Mouse (Mus musculus) CH12.LX (cell line): ENCODE results near the gene Hist3h2a. TPM values are rescaled to one million over a fixed set of nuclear protein-coding genes. Genes with fewer than 3 reads are reported as not detected.
A peak's percentile ranks its signal among the peaks of the same experiment; 100 is the strongest.

Experiments
- DNase-seq: peaks from one replicate; pipeline ENCODE4 v3.0.0-alpha.2; 2013; ENCODE audit errors: extremely low read depth
- H3K27ac ChIP-seq: 2 replicates; pipeline ENCODE4 v1.5.1; 2012; ENCODE audit warnings: low read depth, mild to moderate bottlenecking, control low read depth, moderate library complexity; ENCODE audit not compliant: insufficient read depth
- H3K27me3 ChIP-seq: replicated peaks from 2 replicates; pipeline ENCODE3; 2012; ENCODE audit warnings: inconsistent platforms
- H3K36me3 ChIP-seq, 2 experiments: replicated peaks in 1 of 2; 2 replicates each; pipeline versions ENCODE3 to v1.6.1; 2012; ENCODE audit warnings: inconsistent platforms in 1 of 2, low read length in 1 of 2, mild to moderate bottlenecking in 1 of 2, mixed read lengths in 1 of 2, moderate library complexity in 1 of 2; ENCODE audit not compliant: control insufficient read depth in 1 of 2, insufficient read depth in 1 of 2
- H3K4me1 ChIP-seq, 2 experiments: 2 replicates each; pipeline ENCODE4 v1.6.1; 2012; ENCODE audit warnings: inconsistent platforms in 1 of 2, moderate library complexity in 1 of 2; ENCODE audit not compliant: insufficient read depth in 2 of 2, control insufficient read depth in 1 of 2
- H3K4me2 ChIP-seq: 2 replicates; pipeline ENCODE4 v1.6.1; 2012; ENCODE audit warnings: low read depth, mild to moderate bottlenecking, control low read depth; ENCODE audit not compliant: poor library complexity, insufficient read depth, severe bottlenecking
- H3K4me3 ChIP-seq, 3 experiments: fragments of 150-350 bp in 1 of 3; sonication (generic) in 1 of 3; replicated peaks in 1 of 3; 2 replicates each; pipeline versions ENCODE3 to v1.5.1; 2011 to 2012; ENCODE audit warnings: low read depth in 2 of 3, low read length in 2 of 3, mild to moderate bottlenecking in 2 of 3, moderate library complexity in 2 of 3, control low read depth in 1 of 3, improper control_type of control experiment in 1 of 3, inconsistent platforms in 1 of 3, mixed read lengths in 1 of 3; ENCODE audit not compliant: poor library complexity in 1 of 3
- H3K79me2 ChIP-seq: replicated peaks from 2 replicates; pipeline ENCODE4 v1.6.1; 2012; ENCODE audit warnings: mild to moderate bottlenecking, moderate library complexity; ENCODE audit not compliant: control insufficient read depth, poor library complexity, insufficient read depth, severe bottlenecking; ENCODE audit errors: extremely low read depth
- H3K9ac ChIP-seq: 2 replicates; pipeline ENCODE4 v1.6.1; 2012; ENCODE audit warnings: low read depth, mild to moderate bottlenecking, control low read depth, moderate library complexity; ENCODE audit not compliant: insufficient read depth
- H3K9me3 ChIP-seq: replicated peaks from 2 replicates; pipeline ENCODE3; 2012; ENCODE audit warnings: low read length, inconsistent platforms, mixed read lengths
- BHLHE40 ChIP-seq: IDR thresholded peaks from 2 replicates; pipeline ENCODE4 v1.6.1; 2011; ENCODE audit warnings: mild to moderate bottlenecking, low read depth, low read length, improper control_type of control experiment
- CHD1 ChIP-seq: IDR thresholded peaks from 2 replicates; pipeline ENCODE4 v1.6.1; 2012; ENCODE audit warnings: low read depth, low read length, improper control_type of control experiment, inconsistent platforms
- CTCF ChIP-seq, 2 experiments: IDR thresholded peaks in 1 of 2; conservative IDR thresholded peaks in 1 of 2; 2 replicates each; pipeline ENCODE4 v1.5.1; 2011 to 2012; ENCODE audit warnings: low read depth in 2 of 2, low read length in 2 of 2, improper control_type of control experiment in 1 of 2, inconsistent platforms in 1 of 2, mild to moderate bottlenecking in 1 of 2, moderate library complexity in 1 of 2
- EP300 ChIP-seq: IDR thresholded peaks from 2 replicates; pipeline ENCODE4 v1.6.1; 2011; ENCODE audit warnings: low read length, improper control_type of control experiment
- GABPA ChIP-seq: IDR thresholded peaks from 2 replicates; pipeline ENCODE4 v1.6.1; 2012; ENCODE audit warnings: low read depth, low read length, improper control_type of control experiment, inconsistent platforms; ENCODE audit not compliant: insufficient replicate concordance
- HCFC1 ChIP-seq: IDR thresholded peaks from 2 replicates; pipeline ENCODE4 v1.6.1; 2012; ENCODE audit warnings: low read depth, mild to moderate bottlenecking, inconsistent platforms, low read length, improper control_type of control experiment
- JUN ChIP-seq: IDR thresholded peaks from 2 replicates; pipeline ENCODE4 v1.6.1; 2011; ENCODE audit warnings: low read depth, mild to moderate bottlenecking, low read length, improper control_type of control experiment, moderate library complexity; ENCODE audit not compliant: insufficient read depth
- JUND ChIP-seq: conservative IDR thresholded peaks from 2 replicates; pipeline ENCODE4 v1.6.1; 2011; ENCODE audit warnings: low read depth, low read length, improper control_type of control experiment
- NELFE ChIP-seq: IDR thresholded peaks from 2 replicates; pipeline ENCODE4 v1.6.1; 2011; ENCODE audit warnings: low read depth, low read length, improper control_type of control experiment
- POLR2A ChIP-seq: IDR thresholded peaks from 2 replicates; pipeline ENCODE4 v1.6.1; 2011; ENCODE audit warnings: low read depth, mild to moderate bottlenecking, improper control_type of control experiment, low read length
- POLR2AphosphoS2 ChIP-seq: IDR thresholded peaks from 2 replicates; pipeline ENCODE4 v1.6.1; 2011; ENCODE audit warnings: low read depth, low read length, improper control_type of control experiment
- SIN3A ChIP-seq: IDR thresholded peaks from 2 replicates; pipeline ENCODE4 v1.6.1; 2012; ENCODE audit warnings: low read length, improper control_type of control experiment, inconsistent platforms
- TBP ChIP-seq: conservative IDR thresholded peaks from 2 replicates; pipeline ENCODE4 v1.6.1; 2011; ENCODE audit warnings: low read depth, low read length, improper control_type of control experiment
- UBTF ChIP-seq: IDR thresholded peaks from 2 replicates; pipeline ENCODE4 v1.6.1; 2012; ENCODE audit warnings: low read depth, mild to moderate bottlenecking, inconsistent platforms, low read length, improper control_type of control experiment, moderate library complexity
- ZMIZ1 ChIP-seq: IDR thresholded peaks from 2 replicates; pipeline ENCODE4 v1.6.1; 2012; ENCODE audit warnings: low read depth, mild to moderate bottlenecking, inconsistent platforms, low read length, improper control_type of control experiment
- ZNF384 ChIP-seq: IDR thresholded peaks from 2 replicates; pipeline ENCODE4 v1.6.1; 2012; ENCODE audit warnings: low read depth, low read length, improper control_type of control experiment, inconsistent platforms
- dilution Hi-C: fragments of 300-500 bp; cut with MboI; formaldehyde crosslinking; loops from 2 replicates; pipeline ENCODE4 v1.14.3; 2020; ENCODE audit warnings: low sequenced_read_pairs; ENCODE audit not compliant: extremely low pct_unique_long_range_greater_than_20kb, extremely low pct_ligation_motif_present
- in situ Hi-C: fragments of 300-500 bp; cut with MboI; formaldehyde crosslinking; loops from 3 replicates; pipeline ENCODE4 v1.14.3; 2019; ENCODE audit warnings: low sequenced_read_pairs, low pct_ligation_motif_present, low pct_unique_long_range_greater_than_20kb, mixed read lengths
- polyA plus RNA-seq: library from polyadenylated mRNA; unstranded; fragments of >175 nt; gene quantifications from 2 replicates; pipeline ENCODE4 v1.2.1, GENCODE M21; 2012; ENCODE audit warnings: low read depth; ENCODE audit not compliant: insufficient read length
- total RNA-seq, 2 experiments: library from RNA; depleted of rRNA; stranded (reverse); fragments of 300-350 nt in 1 of 2; fragments of >200 nt in 1 of 2; gene quantifications; 2 replicates each; pipeline ENCODE4 v1.2.3; 2012 to 2014

Gene Hist3h2a
- total and polyA plus RNA-seq, 3 experiments: 1.2 to 97.2 (median 6.1) TPM

DNA sequence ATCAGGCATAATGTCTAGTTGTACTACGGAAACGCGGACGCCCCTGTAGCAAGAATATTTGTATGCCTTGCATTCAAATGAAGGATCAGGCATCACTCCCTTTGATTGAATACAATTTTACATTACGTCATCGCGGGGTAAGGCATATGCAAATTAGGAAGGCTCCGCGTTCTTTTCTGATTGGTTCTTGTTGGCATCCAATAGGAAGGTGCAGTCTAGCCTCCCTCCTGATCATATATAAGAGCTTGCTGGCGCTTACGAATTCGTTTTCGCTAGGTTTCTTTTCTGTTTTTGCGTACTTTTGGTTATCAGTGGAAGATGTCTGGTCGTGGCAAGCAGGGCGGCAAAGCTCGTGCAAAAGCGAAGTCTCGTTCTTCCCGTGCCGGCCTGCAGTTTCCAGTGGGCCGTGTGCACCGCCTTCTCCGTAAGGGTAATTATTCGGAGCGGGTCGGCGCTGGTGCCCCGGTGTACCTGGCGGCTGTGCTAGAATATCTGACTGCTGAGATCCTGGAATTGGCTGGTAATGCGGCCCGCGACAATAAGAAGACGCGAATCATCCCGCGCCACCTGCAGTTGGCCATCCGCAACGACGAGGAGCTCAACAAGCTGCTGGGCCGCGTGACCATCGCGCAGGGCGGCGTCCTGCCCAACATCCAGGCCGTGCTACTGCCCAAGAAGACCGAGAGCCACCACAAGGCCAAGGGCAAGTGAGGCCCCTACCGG is at the start of gene Hist3h2a, which contains the start of gene Trim17 (continued):
- no peak for TF ChIP-seq EP300

DNA sequence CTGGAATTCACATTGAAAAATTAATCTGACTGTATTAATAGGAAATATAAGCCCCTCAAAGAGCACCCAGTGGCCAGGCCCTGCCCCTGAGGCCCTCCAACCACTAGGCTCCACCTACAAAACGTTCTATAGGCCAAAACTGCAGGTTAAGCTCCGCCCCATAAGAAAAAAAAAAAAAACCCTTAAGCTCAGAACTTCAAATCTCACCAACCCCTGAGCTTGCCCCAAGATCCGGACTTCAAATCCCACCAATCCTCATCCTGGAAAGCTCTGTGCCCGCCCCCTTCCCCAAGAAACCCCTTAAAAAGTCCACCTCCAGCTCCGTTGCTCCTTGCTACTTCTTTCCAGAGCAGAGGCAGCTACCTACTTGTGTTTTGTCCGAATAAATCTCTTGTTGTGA is 49.6 kb upstream of the Hist3h2a start:
- Histone ChIP-seq H3K9ac (no peak overlapping the region), H3K4me2 (0 out of 2 replicates have a peak overlapping the region, but pooled peaks have one; percentile 32), H3K27ac (no peak overlapping the region), H3K79me2 (peaks cover 4% of the 10 kb centered on the region; the same call in 1 of the 2 replicates), H3K36me3 (peaks cover 16 to 24% of the 10 kb centered on the region in 2 experiments), H3K9me3 (no peaks in the 10 kb centered on the region), H3K27me3 (peaks cover 12% of the 10 kb centered on the region), H3K4me1 (peaks cover 9 to 32% of the 10 kb centered on the region in 2 experiments), H3K4me3 (peak overlapping the region in 1 of 3 experiments; percentile 82)
- TF ChIP-seq TBP: 0 out of 2 replicates have a peak, but pooled peaks have one; percentile 34
- no peak for TF ChIP-seq BHLHE40
- TF ChIP-seq ZNF384: peak; percentile 95
- dilution Hi-C loops (no loop called here), in situ Hi-C loops (no loop called here)
- DNase-seq: peak; percentile 81

DNA sequence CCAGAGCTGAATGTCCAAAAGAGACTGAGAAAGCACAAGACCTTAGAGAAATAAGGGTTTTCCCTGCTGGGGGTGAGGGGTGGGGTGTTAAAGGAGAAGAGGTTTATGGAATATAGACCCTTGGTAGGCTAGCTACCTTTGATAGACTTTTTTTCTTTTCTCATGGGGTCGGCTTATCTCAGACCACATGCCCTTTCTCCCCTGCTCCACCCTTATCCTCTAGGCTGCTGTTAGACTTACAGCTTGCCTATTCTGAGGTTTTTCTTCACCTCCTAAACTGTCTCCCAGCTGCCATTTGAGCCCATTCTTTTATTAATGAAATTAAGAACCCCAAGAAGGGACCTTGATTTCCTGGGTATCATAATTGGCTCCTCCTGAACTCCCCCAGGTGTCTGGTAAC is 40.7 kb upstream of the Hist3h2a start:
- H3K27me3 ChIP-seq: peaks cover 77% of the 10 kb centered on the region
- no peak overlapping the region for H3K4me3 ChIP-seq
- no peak for DNase-seq
- in situ Hi-C loops: no loop called here
- dilution Hi-C loops: no loop called here
- no peaks in the 10 kb centered on the region for H3K9me3 ChIP-seq
- TF ChIP-seq ZMIZ1: no peak
- no peak for TF ChIP-seq POLR2AphosphoS2
- no peak for TF ChIP-seq UBTF
- no peak for TF ChIP-seq TBP
- no peak for TF ChIP-seq POLR2A
- no peak for TF ChIP-seq GABPA
- TF ChIP-seq ZNF384: no peak
- TF ChIP-seq BHLHE40: no peak
- no peak for TF ChIP-seq JUN
- TF ChIP-seq HCFC1: no peak
- no peak for TF ChIP-seq CTCF (conservative IDR thresholded peaks at IDR 0.05 in 1 of 2, IDR thresholded peaks at IDR 0.05 in 1 of 2; ENCODE audit: low read depth in 2 of 2, low read length in 2 of 2)
- TF ChIP-seq JUND: no peak
- no peak for TF ChIP-seq NELFE
- no peak for TF ChIP-seq SIN3A
- no peak for TF ChIP-seq CHD1
- no peak for TF ChIP-seq EP300
- TF ChIP-seq, all 38 proteins: peak for 0
- H3K79me2 ChIP-seq: no peaks in the 10 kb centered on the region
- no peaks in the 10 kb centered on the region for H3K36me3 ChIP-seq
- H3K27ac ChIP-seq: no peak overlapping the region
- no peak overlapping the region for H3K4me2 ChIP-seq
- H3K4me1 ChIP-seq: peaks cover 6 to 12% of the 10 kb centered on the region in 2 experiments
- no peak overlapping the region for H3K9ac ChIP-seq
